Mouse (Mus musculus) kidney, adult 2 months (tissue): Measurements from ENCODE around the gene Dnajc9.

Experiments used
- CTCF ChIP-seq: fragments of 200-500 bp; conservative IDR thresholded peaks from 2 replicates; pipeline ENCODE4 v1.5.1; 2011; ENCODE audit warnings: low read depth, mild to moderate bottlenecking, control low read depth, low read length, moderate library complexity, mixed read lengths; ENCODE audit not compliant: insufficient read depth, insufficient read length
- POLR2A ChIP-seq: fragments of 200-500 bp; IDR thresholded peaks from one replicate; pipeline ENCODE4 v1.6.1; 2011; ENCODE audit warnings: low read depth, low read length, control low read depth

GRCm38 (mm10) chr14:20389446-20390079, 853 bp upstream of the Dnajc9 start:
- TF ChIP-seq CTCF (no peak), POLR2A (no peak)
